Mouse (Mus musculus): ENCODE measurements at regions not wholly inside any gene's neighbourhood (a gene's known extent, or its start where the extent isn't known, plus 50 kb on each side); places are given as distances from the start of the nearest gene placed in this dataset.

DNA sequence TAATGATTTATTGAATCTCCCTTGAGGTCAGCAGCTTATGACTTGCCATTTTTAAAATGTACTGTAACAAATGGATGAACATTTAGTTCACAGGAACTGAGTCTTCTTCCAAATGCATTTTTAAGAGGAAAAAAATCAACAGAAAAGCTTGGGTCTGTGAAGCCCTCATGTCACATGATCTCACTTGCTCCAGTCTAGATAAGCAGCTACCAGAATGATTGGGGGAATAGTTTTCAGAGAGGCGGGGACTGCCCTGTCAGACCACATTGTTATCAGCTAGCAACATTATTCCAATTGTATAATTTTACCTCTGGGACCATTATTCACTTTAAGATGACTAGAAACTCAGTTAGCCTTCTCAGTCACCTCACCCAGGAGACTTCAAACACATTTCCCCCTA is 376.1 kb upstream of the Tbl1xr1 start:
- TF ChIP-seq RAD21 (IDR thresholded peaks at IDR 0.05; ENCODE audit: low read depth, low read length): no peak
- no peak for TF ChIP-seq MAX (IDR thresholded peaks at IDR 0.05; ENCODE audit: low read length)
- no peak for TF ChIP-seq POLR2A (IDR thresholded peaks at IDR 0.05; ENCODE audit: low read depth, low read length)
- TF ChIP-seq ELF1 (IDR thresholded peaks at IDR 0.05; ENCODE audit: low read depth, low read length): no peak
- no peak for TF ChIP-seq CTCF (conservative IDR thresholded peaks at IDR 0.05 in 1 of 2, IDR thresholded peaks at IDR 0.05 in 1 of 2; ENCODE audit: low read depth in 2 of 2, low read length in 2 of 2)
- no peak for TF ChIP-seq CHD1 (IDR thresholded peaks at IDR 0.05; ENCODE audit: low read depth, low read length)
- no peak for TF ChIP-seq GABPA (IDR thresholded peaks at IDR 0.05; ENCODE audit: insufficient replicate concordance, low read depth, low read length)
- no peak for TF ChIP-seq TBP (conservative IDR thresholded peaks at IDR 0.05; ENCODE audit: low read depth, low read length)
- no peak for TF ChIP-seq HCFC1 (IDR thresholded peaks at IDR 0.05; ENCODE audit: low read depth, low read length)
- no peak for TF ChIP-seq ZNF384 (IDR thresholded peaks at IDR 0.05; ENCODE audit: low read depth, low read length)
- TF ChIP-seq TCF12 (IDR thresholded peaks at IDR 0.05; ENCODE audit: low read depth, low read length): no peak

Data from CH12.LX (cell line).